22 mouse cellular contexts compared by ENCODE assay signal in the genomic region with DNA sequence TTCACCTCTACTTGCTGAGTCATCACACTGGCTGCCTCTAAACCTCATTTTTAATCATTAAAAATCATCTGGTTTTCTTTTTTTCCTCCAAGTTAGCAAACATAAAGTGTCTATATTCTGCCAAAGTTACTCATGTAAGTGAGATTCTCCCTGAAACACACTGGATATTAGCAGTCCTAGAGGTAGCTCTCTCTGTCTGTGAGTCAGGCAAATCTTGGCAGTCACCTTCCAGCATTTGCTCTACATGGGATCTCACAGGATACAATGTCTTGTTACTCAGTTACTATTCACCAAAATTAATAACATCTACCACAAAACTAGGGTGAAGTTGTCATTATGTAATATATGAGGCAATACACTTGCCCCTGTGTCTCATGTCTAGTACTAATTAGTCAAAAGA. TPM values are rescaled to one million over a fixed set of nuclear protein-coding genes. Genes with fewer than 3 reads are reported as not detected.
"Had no signal": no experiment of that assay in that cellular context is flagged by ENCODE, and none has a peak within 500 bp of the region (broad histone marks: within the 10 kb centered on the region; RNA-seq: fewer than 3 reads in every experiment).

No protein-coding gene starts in this region.

- H3K4me2 ChIP-seq: limb, embryonic 15.5 days; liver, embryonic 12.5 days; lung, embryonic 14.5 days; midbrain, embryonic 11.5 days; midbrain, embryonic 15.5 days; neural tube, embryonic 12.5 days had no signal

- H3K27ac ChIP-seq: left cerebral cortex, adult 2 months; limb, embryonic 15.5 days; liver, embryonic 12.5 days; macrophage; midbrain, embryonic 15.5 days; neural tube, embryonic 12.5 days had no signal

- DNase-seq: kidney, postnatal 25 days; lung, embryonic 14.5 days; lung, postnatal 10 days; retina, postnatal 1 day; right cerebral cortex, postnatal 4 days; spleen, adult 18-20 months; thymus, adult 2 months; thymus, postnatal 25 days had no signal

- H3K27me3 ChIP-seq: limb, embryonic 15.5 days; liver, embryonic 12.5 days; megakaryocyte, embryonic 14.5 days; midbrain, embryonic 15.5 days; neural tube, embryonic 12.5 days had no signal

- H3K9me3 ChIP-seq: limb, embryonic 15.5 days; liver, embryonic 12.5 days; megakaryocyte, embryonic 14.5 days; midbrain, embryonic 15.5 days; neural tube, embryonic 12.5 days had no signal

- H3K9ac ChIP-seq: limb, embryonic 15.5 days; liver, embryonic 12.5 days; lung, embryonic 14.5 days; midbrain, embryonic 15.5 days; neural tube, embryonic 12.5 days had no signal

- H3K4me1 ChIP-seq: limb, embryonic 15.5 days; liver, embryonic 12.5 days; megakaryocyte, embryonic 14.5 days; midbrain, embryonic 15.5 days; neural tube, embryonic 12.5 days had no signal

- H3K36me3 ChIP-seq: limb, embryonic 15.5 days; liver, embryonic 12.5 days; midbrain, embryonic 15.5 days; neural tube, embryonic 12.5 days had no signal

- H3K4me3 ChIP-seq: left cerebral cortex, adult 2 months; limb, embryonic 15.5 days; liver, embryonic 12.5 days; megakaryocyte, embryonic 14.5 days; midbrain, embryonic 15.5 days; neural tube, embryonic 12.5 days had no signal

- ATAC-seq: liver, embryonic 12.5 days; midbrain, embryonic 15.5 days had no signal

RNA-seq across cellular contexts. Expression of gene Tnni3k, which starts 3.2 kb away (rescaled TPM):
- total RNA-seq: monocyte, adult 5-6 weeks; neutrophil, adult 5-6 weeks had no signal
- polyA plus RNA-seq: limb, embryonic 11.5 days; liver, embryonic 12.5 days; liver, embryonic 16.5 days; lung, embryonic 14.5 days; macrophage; neural tube, embryonic 12.5 days; stomach, embryonic 14.5 days; testis, adult 2 months had no signal

RNA-seq across cellular contexts. Expression of gene Lrriq3, which starts 41.2 kb away (rescaled TPM):
- total RNA-seq: monocyte, adult 5-6 weeks had no signal
